Mouse (Mus musculus): Measurements from ENCODE around the gene Cblc. TPM values are rescaled to one million over a fixed set of nuclear protein-coding genes. Genes with fewer than 3 reads are reported as not detected.

Gene Cblc
- polyA plus RNA-seq, 1 experiment from 2014 or later, result 0.54 TPM

Other genes with a start within 250 kb of the Cblc start
- 8.1 and 15.8 TPM in 2 replicates for gene Ppp1r37, start 233.7 kb downstream of the Cblc start, polyA plus RNA-seq (2014; fragmentation: Nextera tagmentation; extraction: Ambion mirVana)
- gene Zfp296, start 219.5 kb downstream of the Cblc start, polyA plus RNA-seq (2014; fragmentation: Nextera tagmentation; extraction: Ambion mirVana), result 0.13 and 0.27 TPM in 2 replicates
- gene Gemin7, start 219.2 kb downstream of the Cblc start, polyA plus RNA-seq (2014; fragmentation: Nextera tagmentation; extraction: Ambion mirVana), result 150 and 153 TPM in 2 replicates
- 49.7 and 51.3 TPM in 2 replicates for gene Clasrp, start 192.3 kb downstream of the Cblc start, polyA plus RNA-seq (2014; fragmentation: Nextera tagmentation; extraction: Ambion mirVana)
- 6.6 and 7.3 TPM in 2 replicates for gene Relb, start 167.4 kb downstream of the Cblc start, polyA plus RNA-seq (2014; fragmentation: Nextera tagmentation; extraction: Ambion mirVana)
- gene Clptm1, start 131.8 kb downstream of the Cblc start, polyA plus RNA-seq (2014; fragmentation: Nextera tagmentation; extraction: Ambion mirVana), result 142 and 147 TPM in 2 replicates
- gene Apoc2, start 118.9 kb downstream of the Cblc start, polyA plus RNA-seq (2014; fragmentation: Nextera tagmentation; extraction: Ambion mirVana), result 1.4 TPM in 2 replicates
- not detected in 2 replicates for gene Gm44805, start 115.4 kb downstream of the Cblc start, polyA plus RNA-seq (2014; fragmentation: Nextera tagmentation; extraction: Ambion mirVana)
- gene Apoc4, start 115.3 kb downstream of the Cblc start, polyA plus RNA-seq (2014; fragmentation: Nextera tagmentation; extraction: Ambion mirVana), result 0.20 and 0.27 TPM in 2 replicates
- 3.0 and 3.2 TPM in 2 replicates for gene Apoc1, start 104.1 kb downstream of the Cblc start, polyA plus RNA-seq (2014; fragmentation: Nextera tagmentation; extraction: Ambion mirVana)
- 310 and 558 TPM in 2 replicates for gene Apoe, start 97.6 kb downstream of the Cblc start, polyA plus RNA-seq (2014; fragmentation: Nextera tagmentation; extraction: Ambion mirVana)
- gene Tomm40, start 81.4 kb downstream of the Cblc start, polyA plus RNA-seq (2014; fragmentation: Nextera tagmentation; extraction: Ambion mirVana), result 121 and 124 TPM in 2 replicates
- 44.7 and 47.4 TPM in 2 replicates for gene Nectin2, start 46.3 kb downstream of the Cblc start, polyA plus RNA-seq (2014; fragmentation: Nextera tagmentation; extraction: Ambion mirVana)
- 9.3 and 16.0 TPM in 2 replicates for gene Bcam, start 25.8 kb downstream of the Cblc start, polyA plus RNA-seq (2014; fragmentation: Nextera tagmentation; extraction: Ambion mirVana)
- gene Bcl3, start 26.0 kb upstream of the Cblc start, polyA plus RNA-seq (2014; fragmentation: Nextera tagmentation; extraction: Ambion mirVana), result 0.24 and 1.2 TPM in 2 replicates
- 9.5 and 11.6 TPM in 2 replicates for gene Gm19345, start 55.2 kb upstream of the Cblc start, polyA plus RNA-seq (2014; fragmentation: Nextera tagmentation; extraction: Ambion mirVana)
- gene Ceacam16, start 64.5 kb upstream of the Cblc start, polyA plus RNA-seq (2014; fragmentation: Nextera tagmentation; extraction: Ambion mirVana), result 0.37 and 0.40 TPM in 2 replicates
- not detected in 2 replicates for gene Ceacam19, start 91.2 kb upstream of the Cblc start, polyA plus RNA-seq (2014; fragmentation: Nextera tagmentation; extraction: Ambion mirVana)
- gene Pvr, start 124.4 kb upstream of the Cblc start, polyA plus RNA-seq (2014; fragmentation: Nextera tagmentation; extraction: Ambion mirVana), result 7.2 and 9.1 TPM in 2 replicates
- gene Igsf23, start 153.9 kb upstream of the Cblc start, polyA plus RNA-seq (2014; fragmentation: Nextera tagmentation; extraction: Ambion mirVana), result not detected in 2 replicates
- gene Ceacam20, start 168.6 kb upstream of the Cblc start, polyA plus RNA-seq (2014; fragmentation: Nextera tagmentation; extraction: Ambion mirVana), result not detected in 2 replicates
- gene Nlrp9b, start 194.7 kb upstream of the Cblc start, polyA plus RNA-seq (2014; fragmentation: Nextera tagmentation; extraction: Ambion mirVana), result not detected in 2 replicates

All from neural tube, embryonic 14.5 days (tissue).